Mouse (Mus musculus): ENCODE results near the gene Gabrg2. TPM values are rescaled to one million over a fixed set of nuclear protein-coding genes. Genes with fewer than 3 reads are reported as not detected.

The Gabrg2 gene
- polyA plus RNA-seq (2015; fragmentation: Nextera tagmentation; extraction: Ambion mirVana) = 0.08 and 0.42 TPM in 2 replicates

GRCm38 (mm10) chr11:42000190-42001098 is at the start of gene Gabrg2:
Gabrg2 (minus strand) TSS chr11:42000857.
- 12% methylated on average over 20 of the region's 20 CpGs for WGBS
- Histone ChIP-seq H3K4me1 (no peaks in the 10 kb centered on the region), H3K4me2 (no peak within 1 kb of the TSS), H3K27me3 (no peaks in the 10 kb centered on the region), H3K4me3 (no peak within 1 kb of the TSS), H3K27ac (no peak within 1 kb of the TSS), H3K9me3 (no peaks in the 10 kb centered on the region), H3K9ac (no peak within 1 kb of the TSS), H3K36me3 (no peaks in the 10 kb centered on the region)
- no peak for ATAC-seq (ENCODE audit: borderline replicate concordance, extremely low read depth, low FRiP score, low TSS enrichment)

DNA sequence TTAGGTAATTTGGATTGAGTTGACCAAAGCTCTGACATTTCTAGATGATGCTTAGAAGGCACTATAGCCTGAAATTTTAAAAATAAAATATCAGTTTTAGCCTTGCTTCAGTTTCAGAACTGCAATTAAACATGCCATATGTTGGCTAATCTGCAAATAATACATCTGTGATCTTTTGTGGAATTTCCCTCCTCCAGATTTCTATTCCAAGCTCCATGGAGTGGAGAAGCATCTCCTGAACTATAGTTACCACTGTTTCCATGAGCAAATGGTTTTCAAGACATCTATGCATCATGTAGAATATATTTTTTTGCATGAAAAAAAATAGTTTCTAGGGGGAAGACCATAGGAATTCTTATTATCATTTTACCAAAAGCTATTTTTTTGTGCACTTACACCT is 47.5 kb upstream of the Gabrg2 start:
- H3K27ac ChIP-seq = no peak overlapping the region
- no peaks in the 10 kb centered on the region for H3K27me3 ChIP-seq
- no peak for ATAC-seq (ENCODE audit: borderline replicate concordance, extremely low read depth, low FRiP score, low TSS enrichment)
- no peaks in the 10 kb centered on the region for H3K9me3 ChIP-seq
- H3K4me1 ChIP-seq = no peaks in the 10 kb centered on the region
- H3K4me2 ChIP-seq = no peak overlapping the region
- no peak overlapping the region for H3K4me3 ChIP-seq
- no peak overlapping the region for H3K9ac ChIP-seq
- no peaks in the 10 kb centered on the region for H3K36me3 ChIP-seq

GRCm38 (mm10) chr11:41999468-41999881 is 1.2 kb downstream of the Gabrg2 start:
- ATAC-seq (ENCODE audit: borderline replicate concordance, extremely low read depth, low FRiP score, low TSS enrichment) = no peak
- Histone ChIP-seq H3K9me3 (no peaks in the 10 kb centered on the region), H3K4me1 (no peaks in the 10 kb centered on the region), H3K9ac (no peak overlapping the region), H3K27ac (no peak overlapping the region), H3K4me3 (no peak overlapping the region), H3K36me3 (no peaks in the 10 kb centered on the region), H3K27me3 (no peaks in the 10 kb centered on the region), H3K4me2 (no peak overlapping the region)
- 4% methylated on average over 7 of the region's 7 CpGs for WGBS

DNA sequence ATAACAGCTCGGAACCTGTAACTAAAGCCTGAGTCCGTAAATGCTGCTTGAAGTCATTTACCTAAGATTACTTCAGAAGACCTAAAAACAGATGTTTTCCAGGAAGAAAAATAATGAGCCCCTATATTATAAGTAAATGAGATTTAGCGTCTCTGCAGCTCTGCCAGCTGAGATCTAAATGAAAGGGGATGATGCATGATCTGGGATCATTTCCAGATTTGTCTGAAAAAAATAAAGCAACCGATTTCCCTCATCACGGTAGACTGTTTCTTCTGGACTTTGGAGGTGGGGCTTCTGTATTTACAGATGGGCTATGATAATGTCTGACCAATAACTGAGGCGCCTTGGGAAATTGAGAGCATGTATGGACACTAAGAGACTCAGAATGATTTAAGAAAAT is 20.5 kb downstream of the Gabrg2 start:
- no peaks in the 10 kb centered on the region for H3K9me3 ChIP-seq
- WGBS = 58% methylated on average over 6 of the region's 6 CpGs
- no peaks in the 10 kb centered on the region for H3K27me3 ChIP-seq
- no peak overlapping the region for H3K4me2 ChIP-seq
- ATAC-seq (ENCODE audit: borderline replicate concordance, extremely low read depth, low FRiP score, low TSS enrichment) = no peak
- no peaks in the 10 kb centered on the region for H3K4me1 ChIP-seq
- H3K9ac ChIP-seq = no peak overlapping the region
- no peak overlapping the region for H3K27ac ChIP-seq
- H3K36me3 ChIP-seq = no peaks in the 10 kb centered on the region
- no peak overlapping the region for H3K4me3 ChIP-seq

GRCm38 (mm10) chr11:41968595-41968994 is 32.1 kb downstream of the Gabrg2 start:
- H3K4me2 ChIP-seq = no peak overlapping the region
- no peak overlapping the region for H3K4me3 ChIP-seq
- no peaks in the 10 kb centered on the region for H3K9me3 ChIP-seq
- H3K27ac ChIP-seq = no peak overlapping the region
- H3K4me1 ChIP-seq = no peaks in the 10 kb centered on the region
- no peaks in the 10 kb centered on the region for H3K27me3 ChIP-seq
- ATAC-seq (ENCODE audit: borderline replicate concordance, extremely low read depth, low FRiP score, low TSS enrichment) = no peak
- no peaks in the 10 kb centered on the region for H3K36me3 ChIP-seq
- no peak overlapping the region for H3K9ac ChIP-seq

- no peak for ATAC-seq (ENCODE audit: borderline replicate concordance, extremely low read depth, low FRiP score, low TSS enrichment)
- 69% methylated on average over 8 of the region's 8 CpGs for WGBS
- H3K27me3 ChIP-seq = no peaks in the 10 kb centered on the region
- H3K4me1 ChIP-seq = no peaks in the 10 kb centered on the region
- no peak overlapping the region for H3K4me3 ChIP-seq
- no peaks in the 10 kb centered on the region for H3K9me3 ChIP-seq
- H3K4me2 ChIP-seq = no peak overlapping the region
- no peaks in the 10 kb centered on the region for H3K36me3 ChIP-seq
- no peak overlapping the region for H3K9ac ChIP-seq
- H3K27ac ChIP-seq = no peak overlapping the region
Measured at GRCm38 (mm10) chr11:41962706-41963105, 38.0 kb downstream of the Gabrg2 start.

- ATAC-seq (ENCODE audit: borderline replicate concordance, extremely low read depth, low FRiP score, low TSS enrichment) = no peak
- WGBS = 84% methylated on average over 2 of the region's 2 CpGs
Measured at GRCm38 (mm10) chr11:41953550-41953949, 47.1 kb downstream of the Gabrg2 start.

GRCm38 (mm10) chr11:41951898-41952297 is 48.8 kb downstream of the Gabrg2 start:
- no peak overlapping the region for H3K9ac ChIP-seq
- H3K9me3 ChIP-seq = no peaks in the 10 kb centered on the region
- no peaks in the 10 kb centered on the region for H3K36me3 ChIP-seq
- H3K4me1 ChIP-seq = no peaks in the 10 kb centered on the region
- WGBS = 50% methylated on average over 3 of the region's 3 CpGs
- H3K4me2 ChIP-seq = no peak overlapping the region
- no peak for ATAC-seq (ENCODE audit: borderline replicate concordance, extremely low read depth, low FRiP score, low TSS enrichment)
- H3K4me3 ChIP-seq = no peak overlapping the region
- no peak overlapping the region for H3K27ac ChIP-seq
- H3K27me3 ChIP-seq = no peaks in the 10 kb centered on the region

More at GRCm38 (mm10) chr11:41953550-41953949, 47.1 kb downstream of the Gabrg2 start:
- Histone ChIP-seq H3K36me3 (no peaks in the 10 kb centered on the region), H3K9ac (no peak overlapping the region), H3K4me1 (no peaks in the 10 kb centered on the region), H3K27ac (no peak overlapping the region), H3K4me2 (no peak overlapping the region), H3K9me3 (no peaks in the 10 kb centered on the region), H3K4me3 (no peak overlapping the region), H3K27me3 (no peaks in the 10 kb centered on the region)

DNA sequence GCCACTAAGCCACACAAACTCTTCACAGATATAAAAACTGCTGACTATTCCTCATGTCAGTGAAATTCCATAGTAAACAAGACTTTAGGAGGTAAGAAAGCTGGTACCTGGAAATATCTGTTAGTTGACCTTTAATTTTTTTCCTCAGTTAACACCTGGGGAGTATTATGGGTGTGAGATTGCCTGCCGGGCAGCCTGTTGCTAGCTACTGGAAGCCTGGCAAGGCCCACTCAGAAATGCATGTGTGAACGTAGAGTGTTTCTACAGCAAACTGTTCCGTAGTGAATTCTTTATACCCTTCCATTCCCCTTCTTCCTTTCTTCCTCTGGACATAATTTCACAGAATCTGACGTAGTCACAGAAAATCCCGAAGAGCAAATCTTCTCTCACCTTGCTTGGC is 55.2 kb downstream of the Gabrg2 start:
- ATAC-seq (ENCODE audit: borderline replicate concordance, extremely low read depth, low FRiP score, low TSS enrichment) = no peak
- no peak overlapping the region for H3K4me2 ChIP-seq
- H3K36me3 ChIP-seq = no peaks in the 10 kb centered on the region
- 78% methylated on average over 5 of the region's 5 CpGs for WGBS
- H3K9ac ChIP-seq = no peak overlapping the region
- H3K27me3 ChIP-seq = no peaks in the 10 kb centered on the region
- no peak overlapping the region for H3K4me3 ChIP-seq
- H3K9me3 ChIP-seq = no peaks in the 10 kb centered on the region
- no peak overlapping the region for H3K27ac ChIP-seq
- H3K4me1 ChIP-seq = no peaks in the 10 kb centered on the region

- ATAC-seq (ENCODE audit: borderline replicate concordance, extremely low read depth, low FRiP score, low TSS enrichment) = no peak
- no peak overlapping the region for H3K9ac ChIP-seq
- no peak overlapping the region for H3K4me2 ChIP-seq
- no peaks in the 10 kb centered on the region for H3K27me3 ChIP-seq
- no peaks in the 10 kb centered on the region for H3K4me1 ChIP-seq
- no peak overlapping the region for H3K4me3 ChIP-seq
- H3K27ac ChIP-seq = no peak overlapping the region
- WGBS = 74% methylated on average over 2 of the region's 2 CpGs
- no peaks in the 10 kb centered on the region for H3K36me3 ChIP-seq
- H3K9me3 ChIP-seq = no peaks in the 10 kb centered on the region
Measured at GRCm38 (mm10) chr11:41937979-41938378, 62.7 kb downstream of the Gabrg2 start.

- no peak overlapping the region for H3K27ac ChIP-seq
- H3K9ac ChIP-seq = no peak overlapping the region
- no peaks in the 10 kb centered on the region for H3K9me3 ChIP-seq
- no peaks in the 10 kb centered on the region for H3K36me3 ChIP-seq
- no peak overlapping the region for H3K4me2 ChIP-seq
- H3K4me3 ChIP-seq = no peak overlapping the region
- no peak for ATAC-seq (ENCODE audit: borderline replicate concordance, extremely low read depth, low FRiP score, low TSS enrichment)
- H3K4me1 ChIP-seq = no peaks in the 10 kb centered on the region
- no peaks in the 10 kb centered on the region for H3K27me3 ChIP-seq
Measured at GRCm38 (mm10) chr11:41918864-41919263, 81.8 kb downstream of the Gabrg2 start.

DNA sequence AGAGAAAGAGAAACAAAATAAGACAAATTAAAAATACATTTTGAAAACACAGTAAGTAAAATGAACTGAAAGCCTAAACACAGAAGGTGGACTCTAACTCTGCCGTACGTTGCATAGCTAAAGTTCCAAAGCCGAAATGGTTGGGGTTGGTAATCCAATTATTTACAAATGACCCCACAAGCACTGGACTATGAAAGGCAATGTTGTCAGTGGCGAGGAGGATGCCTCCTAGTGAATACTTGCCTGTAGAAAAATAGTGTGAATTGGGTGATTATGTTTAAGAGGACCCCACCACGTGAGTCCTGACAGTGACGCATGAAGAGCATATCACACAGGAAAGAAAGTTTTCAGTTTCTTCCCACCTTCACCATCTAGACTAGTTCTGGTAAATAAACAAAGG is 86.6 kb downstream of the Gabrg2 start:
- Histone ChIP-seq H3K9ac (no peak overlapping the region), H3K9me3 (no peaks in the 10 kb centered on the region), H3K4me3 (no peak overlapping the region), H3K27ac (no peak overlapping the region), H3K4me2 (no peak overlapping the region), H3K36me3 (no peaks in the 10 kb centered on the region), H3K4me1 (no peaks in the 10 kb centered on the region), H3K27me3 (no peaks in the 10 kb centered on the region)
- WGBS = 66% methylated on average over 6 of the region's 6 CpGs
- ATAC-seq (ENCODE audit: borderline replicate concordance, extremely low read depth, low FRiP score, low TSS enrichment) = no peak
